Mouse (Mus musculus) thymus, postnatal 0 days (tissue): ENCODE measurements around the gene Bpifb1. TPM values are rescaled to one million over a fixed set of nuclear protein-coding genes. Genes with fewer than 3 reads are reported as not detected.
A peak's percentile ranks its signal among the peaks of the same experiment; 100 is the strongest.
"Not testable (repeated sequence)": the region's sequence is repeated elsewhere in the genome, so short reads cannot be mapped to it uniquely, and the experiment has no call there.

Experiments
- DNase-seq: peaks from one replicate; pipeline ENCODE4 v3.0.0-alpha.2; 2015; ENCODE audit warnings: low spot score
- polyA plus RNA-seq: library from polyadenylated mRNA; unstranded; fragments of >200 nt; fragmentation: Nextera tagmentation; extraction: Ambion mirVana; gene quantifications from 2 replicates; pipeline ENCODE4 v1.2.1, GENCODE M21; 2015

Bpifb1 gene
- 1.2 and 1.5 TPM in 2 replicates for polyA plus RNA-seq

DNA sequence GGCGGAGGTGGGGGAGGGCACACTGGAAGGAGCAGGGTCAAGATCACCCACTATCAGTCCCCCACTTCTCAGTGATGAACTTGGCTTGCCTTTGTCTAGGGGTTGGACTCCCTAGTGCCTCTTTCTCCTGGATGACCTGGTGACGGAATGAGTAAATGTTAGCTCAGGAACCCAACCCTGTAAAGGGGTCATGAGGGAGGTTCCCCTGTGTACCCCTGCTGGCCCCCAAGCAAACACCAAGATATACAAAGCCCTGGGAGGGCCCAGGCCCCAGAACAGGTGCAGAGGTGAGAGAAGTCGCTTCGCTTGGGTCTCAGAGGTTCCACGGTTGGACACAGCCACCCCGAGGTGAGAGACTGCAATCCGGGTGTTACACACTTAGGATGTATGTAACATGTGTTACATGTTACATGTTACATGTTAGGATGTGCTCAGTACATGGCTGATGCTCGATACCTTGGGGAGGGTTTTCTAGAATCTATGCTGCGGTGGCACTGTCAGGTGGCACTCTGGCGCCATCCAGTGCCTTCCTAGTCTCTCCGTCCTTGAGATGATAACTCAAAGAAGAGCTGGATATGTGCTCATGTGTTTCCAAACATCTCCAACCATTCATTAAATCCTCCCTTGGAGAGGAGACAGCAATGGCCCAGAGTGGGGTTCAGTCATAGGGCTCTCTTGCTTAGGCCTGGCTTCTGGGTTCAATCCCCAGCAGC, at the start of gene Bpifb1:
Gene Bpifb1, plus strand, starts transcription at position 273 of the 713 bp plus-strand sequence.
- DNase-seq: no peak

DNA sequence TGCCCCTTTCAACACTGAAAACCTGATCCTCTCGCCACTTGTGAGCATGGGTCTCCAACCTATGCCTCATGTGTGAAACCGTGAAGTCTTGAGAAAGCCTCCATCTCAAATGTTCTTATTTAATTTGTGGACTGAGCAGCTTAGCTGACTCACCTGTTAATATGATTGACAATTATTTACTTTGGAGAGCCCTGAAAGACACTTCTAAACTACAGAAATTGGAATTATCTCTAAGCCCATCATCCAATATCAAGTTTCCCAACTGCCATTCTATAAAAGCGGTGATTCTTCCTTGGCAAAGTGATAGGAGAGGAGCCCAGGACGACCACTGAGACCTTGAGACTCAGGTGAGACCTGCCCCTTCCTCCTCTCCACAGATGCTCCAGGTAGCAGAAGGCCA, 48.0 kb upstream of the Bpifb1 start, which contains the start of gene Bpifa1:
Gene Bpifa1, plus strand, starts transcription at position 301 of the 400 bp plus-strand sequence.
- no peak for DNase-seq

DNA sequence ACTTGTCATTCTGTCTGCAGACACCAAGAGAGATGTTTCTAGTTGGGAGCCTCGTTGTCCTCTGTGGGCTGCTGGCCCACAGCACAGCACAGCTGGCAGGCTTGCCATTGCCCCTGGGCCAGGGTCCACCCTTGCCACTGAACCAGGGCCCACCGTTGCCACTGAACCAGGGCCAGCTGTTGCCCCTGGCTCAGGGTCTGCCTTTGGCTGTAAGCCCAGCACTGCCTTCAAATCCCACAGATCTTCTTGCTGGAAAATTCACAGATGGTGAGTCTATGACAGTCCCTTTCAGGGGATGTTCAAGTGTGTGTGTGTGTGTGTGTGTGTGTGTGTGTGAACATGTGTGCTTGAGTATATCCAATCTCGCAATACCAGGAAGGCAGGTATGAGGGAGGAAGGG, 46.9 kb upstream of the Bpifb1 start:
- no peak for DNase-seq

DNA sequence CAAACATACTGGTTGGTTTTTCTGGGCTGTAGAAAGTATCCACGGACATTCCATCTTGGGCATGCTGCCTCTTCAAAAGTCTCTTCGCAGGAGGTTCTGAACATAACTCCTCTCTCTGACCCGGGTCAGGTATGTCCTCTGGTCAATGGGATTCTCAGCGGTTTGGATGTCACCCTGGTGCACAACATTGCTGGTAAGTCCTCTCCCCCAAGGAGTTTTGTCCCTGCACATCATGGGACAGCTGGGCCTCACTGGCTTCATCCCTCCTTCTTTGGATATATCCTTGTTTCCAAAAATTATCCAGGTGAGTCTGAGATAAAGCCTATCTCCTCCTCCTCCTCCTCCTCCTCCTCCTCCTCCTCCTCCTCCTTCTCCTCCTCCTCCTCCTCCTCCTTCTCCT, 43.1 kb upstream of the Bpifb1 start:
- no peak for DNase-seq

DNA sequence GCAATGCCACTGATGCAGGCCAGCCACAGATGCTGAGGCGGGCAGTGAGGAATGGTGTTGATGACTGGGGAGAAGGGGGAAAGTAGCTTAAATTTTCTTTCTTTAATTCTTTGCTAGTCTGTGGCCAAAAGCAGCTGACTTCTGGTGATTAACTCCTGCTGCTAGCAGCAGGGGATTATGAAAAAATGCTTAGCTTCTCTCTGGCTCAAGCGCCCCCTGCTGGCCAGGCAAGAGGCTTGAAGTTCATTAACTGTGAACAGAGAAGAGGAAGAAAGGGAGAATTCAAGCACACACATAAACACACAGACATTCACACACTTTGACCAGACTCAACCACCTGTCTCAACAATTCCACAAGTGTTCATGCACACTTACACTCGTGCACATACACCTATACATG, 32.2 kb upstream of the Bpifb1 start:
- peak; percentile 34 for DNase-seq

DNA sequence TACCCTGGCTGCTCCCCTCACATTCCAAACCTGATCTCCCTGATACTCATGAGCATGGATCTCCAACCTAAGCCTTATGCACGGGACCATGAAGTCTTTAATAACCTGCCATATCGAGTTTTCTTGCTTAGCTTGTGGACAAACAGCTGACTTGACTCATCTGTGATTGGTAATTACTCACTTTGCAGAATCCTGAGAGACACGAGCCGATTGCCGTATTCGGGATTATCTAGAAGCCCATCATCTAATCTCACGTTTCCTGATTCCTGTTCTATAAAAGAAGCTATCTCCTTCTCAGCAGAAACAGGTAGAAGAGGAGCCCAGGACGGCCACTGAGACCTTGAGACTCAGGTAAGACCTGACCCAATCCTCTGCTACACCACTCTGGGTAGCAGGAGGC, 28.3 kb upstream of the Bpifb1 start, which contains the start of gene Bpifa5:
Gene Bpifa5, plus strand, starts transcription at position 301 of the 400 bp plus-strand sequence.
- no peak for DNase-seq

DNA sequence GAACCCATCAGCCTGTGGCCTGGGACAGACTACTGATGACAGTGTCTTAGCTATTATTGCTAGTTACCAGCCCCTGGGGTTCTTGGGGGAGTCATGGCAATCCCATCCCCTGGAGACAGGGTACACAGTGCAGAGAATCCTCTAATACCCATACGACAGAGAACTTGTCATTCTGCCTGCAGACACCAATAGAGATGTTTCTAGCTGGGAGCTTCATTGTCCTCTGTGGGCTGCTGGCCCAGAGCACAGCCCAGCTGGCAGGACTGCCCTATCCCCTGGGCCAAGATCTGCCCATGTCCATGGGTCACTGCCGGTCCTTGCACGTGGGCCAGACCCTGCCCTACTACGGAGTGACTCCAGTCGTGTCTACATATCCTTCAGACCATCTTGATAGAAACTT, 27.3 kb upstream of the Bpifb1 start:
- no peak for DNase-seq

DNA sequence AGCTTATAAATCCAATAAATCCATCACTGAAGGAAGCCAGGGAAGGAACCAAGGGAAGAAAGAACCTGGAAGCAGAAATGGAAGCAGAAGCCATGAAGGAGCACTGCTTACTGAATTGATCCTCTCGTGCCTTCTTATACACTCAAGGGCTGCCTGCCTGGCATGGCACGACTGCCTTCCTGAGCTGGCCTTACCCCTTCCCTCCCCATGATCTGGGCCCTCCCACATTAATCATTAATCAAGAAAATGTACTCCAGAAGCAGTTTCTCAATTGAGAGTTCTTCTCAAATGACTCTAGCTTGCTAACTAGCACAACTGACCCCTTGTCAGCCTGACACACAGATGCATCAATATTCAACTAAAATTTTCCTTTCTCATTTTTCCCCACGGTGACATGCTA, 21.4 kb upstream of the Bpifb1 start:
- DNase-seq: no peak

DNA sequence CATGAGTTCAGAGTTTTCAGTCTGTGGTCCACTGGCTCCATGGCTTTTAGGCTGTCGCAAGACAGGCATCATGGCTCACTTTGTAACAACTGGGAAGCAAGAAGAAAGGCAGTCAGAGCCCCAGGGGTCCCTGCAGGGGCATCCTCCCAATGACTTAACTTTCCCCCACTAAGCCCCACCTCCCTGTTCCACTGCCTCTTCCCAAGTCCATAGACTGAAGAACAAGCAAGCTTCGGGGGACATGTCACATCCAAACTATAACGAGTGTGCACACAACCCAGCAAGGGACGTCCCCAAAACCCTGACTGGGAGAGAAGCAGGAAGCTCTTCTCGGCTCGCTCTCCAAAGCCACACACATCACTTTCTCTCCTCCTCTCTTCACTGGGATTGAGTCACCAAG, 19.0 kb upstream of the Bpifb1 start:
- no peak for DNase-seq

DNA sequence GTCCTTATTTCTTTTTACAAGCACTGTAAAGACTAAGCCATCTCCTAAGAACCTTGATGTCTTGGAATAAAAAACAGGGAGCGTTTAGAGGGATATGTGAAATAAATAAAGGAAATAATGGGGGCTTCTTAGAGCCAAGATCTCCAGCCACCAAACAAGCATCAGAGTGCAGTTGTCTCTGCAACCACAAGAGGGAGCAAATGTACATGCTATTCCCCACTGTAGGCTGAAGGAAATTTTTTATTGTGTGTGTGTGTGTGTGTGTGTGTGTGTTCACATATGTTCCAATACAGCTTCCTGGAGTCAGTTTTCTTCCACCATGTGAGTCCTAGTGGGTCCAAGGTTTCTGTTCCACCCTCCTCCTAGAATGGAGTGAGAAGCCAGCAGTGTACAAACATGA, 17.3 kb upstream of the Bpifb1 start:
- peak; percentile 31 for DNase-seq

DNA sequence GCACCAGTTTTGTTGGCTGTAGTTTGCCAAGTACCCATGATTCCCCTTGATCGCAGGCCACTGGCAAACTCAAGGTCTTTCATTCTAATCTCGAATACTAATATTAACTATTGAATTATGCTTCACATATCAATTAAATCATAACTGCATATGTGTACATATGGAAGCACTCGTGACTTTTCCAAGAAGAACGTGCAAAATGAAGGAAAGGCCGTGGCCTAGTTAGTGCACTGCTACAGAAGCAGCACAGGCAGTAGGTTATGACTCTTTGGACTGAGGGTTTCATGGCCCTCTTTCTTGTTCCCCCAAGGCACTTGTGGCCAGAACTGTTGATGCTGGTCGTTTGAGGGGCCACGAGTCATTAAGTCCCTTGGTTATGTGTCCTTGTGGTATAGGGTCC, 8.7 kb upstream of the Bpifb1 start:
- DNase-seq: not testable (repeated sequence)

DNA sequence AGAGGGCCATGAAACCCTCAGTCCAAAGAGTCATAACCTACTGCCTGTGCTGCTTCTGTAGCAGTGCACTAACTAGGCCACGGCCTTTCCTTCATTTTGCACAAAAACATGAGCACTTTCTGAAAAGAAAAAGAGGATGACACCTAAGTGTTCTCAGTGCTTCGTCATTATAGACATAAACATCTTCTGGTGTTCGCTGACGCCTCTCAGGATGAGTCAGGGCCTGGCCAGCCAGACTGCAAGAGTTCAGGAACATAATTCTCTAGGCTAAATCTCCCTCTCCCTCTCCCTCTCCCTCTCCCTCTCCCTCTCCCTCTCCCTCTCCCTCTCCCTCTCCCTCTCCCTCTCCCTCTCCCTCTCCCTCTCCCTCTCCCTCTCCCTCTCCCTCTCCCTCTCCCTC, 7.6 kb upstream of the Bpifb1 start:
- not testable (repeated sequence) for DNase-seq

DNA sequence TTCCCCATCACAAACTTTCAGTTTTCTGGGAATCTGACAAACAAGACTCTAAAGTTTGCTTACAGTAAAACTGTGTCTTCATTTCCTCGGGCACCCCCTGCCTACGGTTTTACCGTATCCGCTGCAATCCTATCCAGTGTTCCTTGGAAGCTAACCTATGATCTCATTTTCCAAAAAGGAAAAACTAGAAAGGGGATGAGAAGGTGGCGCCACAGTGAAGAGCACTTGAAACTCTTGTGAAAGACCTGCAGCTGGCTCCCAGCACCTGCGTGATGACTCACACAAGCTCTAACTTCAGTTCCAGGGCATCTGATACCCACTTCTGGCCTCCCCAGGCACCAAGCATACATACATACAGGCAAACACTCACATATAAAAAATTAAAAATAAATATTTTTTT, 5.3 kb upstream of the Bpifb1 start:
- no peak for DNase-seq

DNA sequence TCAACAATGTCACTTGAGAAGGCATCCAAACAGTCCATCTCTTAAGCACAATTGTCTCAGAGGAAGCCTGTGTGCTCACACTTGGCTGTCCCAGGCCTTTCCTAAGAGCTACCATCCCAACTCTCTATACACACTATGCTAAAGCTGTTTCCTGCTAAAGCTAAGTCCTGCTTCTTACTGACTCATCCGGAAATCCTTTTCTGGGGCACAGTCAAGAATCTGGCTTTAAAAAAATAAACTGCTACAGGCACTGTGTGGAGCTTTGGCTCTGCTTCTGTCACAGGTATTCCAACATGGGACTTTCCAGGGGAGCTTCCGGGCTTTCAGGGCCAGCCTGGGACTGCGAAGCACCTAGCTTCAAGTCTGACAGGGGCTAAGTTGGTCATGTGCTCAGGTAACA, 4.9 kb upstream of the Bpifb1 start:
- DNase-seq: no peak

DNA sequence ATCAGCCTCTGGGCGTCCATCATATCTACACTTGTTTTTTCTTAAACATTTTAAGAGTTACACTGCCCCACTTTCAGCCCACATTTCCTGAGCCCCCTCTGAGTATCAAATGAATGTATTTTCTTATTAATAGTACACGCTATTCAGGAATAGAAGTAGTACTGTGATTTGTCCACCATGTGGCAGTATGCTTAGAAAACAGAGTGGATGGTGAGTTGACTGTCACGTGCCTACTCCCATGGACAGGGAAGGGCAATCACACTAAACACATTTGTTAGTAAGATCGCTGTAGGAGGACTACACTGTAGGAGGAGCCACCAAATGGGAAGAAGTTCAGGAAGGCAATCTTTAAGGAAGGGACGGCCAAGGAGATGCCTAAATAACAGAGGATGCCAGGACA, 3.1 kb upstream of the Bpifb1 start:
- no peak for DNase-seq

DNA sequence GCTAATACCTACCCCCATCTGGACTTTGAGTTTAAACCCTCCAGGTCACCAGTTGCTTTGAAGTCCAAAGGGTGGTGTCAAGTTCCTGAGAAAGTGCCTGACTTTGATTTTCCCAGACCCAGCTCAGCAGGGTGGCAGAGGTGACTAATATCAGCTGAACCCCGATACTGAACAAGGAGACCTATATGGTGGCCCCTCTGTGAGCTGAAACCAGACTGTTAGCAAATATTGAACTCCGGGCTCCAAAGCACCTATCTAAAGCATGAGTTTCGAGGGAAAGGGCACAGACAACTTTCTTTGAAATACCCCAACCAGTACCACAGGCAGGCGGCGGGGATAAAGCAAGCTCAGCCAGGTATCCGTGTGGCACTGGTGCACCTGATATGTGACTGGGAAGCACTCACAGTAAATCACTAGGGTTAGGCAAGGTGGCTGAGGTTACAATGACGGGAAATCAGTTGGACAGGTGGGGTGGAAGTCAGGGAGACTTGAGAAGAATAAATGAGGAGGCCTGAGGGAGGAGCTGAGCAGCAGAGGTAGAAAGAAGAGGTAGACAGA, 662 bp upstream of the Bpifb1 start:
- DNase-seq: no peak

DNA sequence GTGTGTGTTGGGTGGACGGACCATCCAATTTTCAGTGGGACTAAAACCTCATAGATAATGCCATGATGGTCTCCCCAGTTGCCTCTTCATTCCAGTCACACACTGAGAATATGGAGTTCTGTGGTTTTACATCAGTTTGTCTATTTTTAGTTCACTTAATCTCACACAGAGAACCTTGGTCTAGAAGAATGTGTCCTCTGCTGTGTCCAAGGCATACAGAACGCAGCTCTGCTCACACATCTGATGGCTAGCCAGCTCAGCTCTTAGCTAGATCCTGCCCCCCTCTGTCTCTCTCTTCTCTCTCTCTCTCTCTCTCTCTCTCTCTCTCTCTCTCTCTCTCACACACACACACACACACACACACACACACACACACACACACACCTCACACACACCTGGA, 1.5 kb downstream of the Bpifb1 start:
- no peak for DNase-seq

DNA sequence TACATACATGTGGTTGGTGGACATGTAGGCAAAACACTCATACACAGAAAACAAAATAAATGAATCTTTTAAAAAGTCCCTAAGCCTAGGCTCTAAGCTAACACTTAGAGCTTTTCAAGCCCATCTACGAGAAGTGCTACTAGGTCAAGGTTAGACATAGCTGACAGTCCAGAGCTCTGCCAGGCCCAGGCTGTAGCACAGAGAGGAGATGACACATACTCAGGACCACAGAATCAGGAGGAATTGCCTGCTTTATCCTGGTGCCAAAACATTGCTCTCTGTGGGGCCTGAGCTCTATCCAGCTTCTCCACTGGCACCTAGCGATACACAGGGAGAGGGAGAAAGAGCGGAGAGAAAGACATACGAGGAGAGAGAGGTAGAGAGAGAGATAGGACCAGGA, 2.5 kb downstream of the Bpifb1 start:
- no peak for DNase-seq

DNA sequence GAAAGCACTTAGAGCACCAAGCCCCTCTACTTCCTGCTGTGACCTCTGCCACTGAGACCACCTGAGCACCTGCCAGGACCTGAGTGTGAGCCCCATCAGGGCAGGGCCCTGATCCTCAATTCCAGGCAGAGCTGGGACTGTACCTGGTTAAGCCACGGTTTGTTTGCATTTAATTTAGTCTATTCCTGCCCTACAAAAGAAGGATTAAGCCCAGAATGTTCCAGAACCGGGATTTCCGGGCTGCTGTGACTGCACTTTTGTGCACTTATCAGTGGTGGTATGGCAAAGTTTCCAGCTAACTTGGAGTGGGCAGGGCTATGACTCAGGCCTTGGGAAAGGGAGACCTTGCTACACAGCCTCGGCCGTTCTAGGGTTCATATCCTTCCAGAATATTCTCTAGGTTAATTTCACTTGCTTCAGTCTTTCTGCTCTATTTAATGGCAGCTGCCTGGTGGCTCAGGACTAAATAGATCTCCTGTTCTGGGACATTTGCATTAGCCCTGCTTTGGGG, 3.4 kb downstream of the Bpifb1 start:
- DNase-seq: no peak

DNA sequence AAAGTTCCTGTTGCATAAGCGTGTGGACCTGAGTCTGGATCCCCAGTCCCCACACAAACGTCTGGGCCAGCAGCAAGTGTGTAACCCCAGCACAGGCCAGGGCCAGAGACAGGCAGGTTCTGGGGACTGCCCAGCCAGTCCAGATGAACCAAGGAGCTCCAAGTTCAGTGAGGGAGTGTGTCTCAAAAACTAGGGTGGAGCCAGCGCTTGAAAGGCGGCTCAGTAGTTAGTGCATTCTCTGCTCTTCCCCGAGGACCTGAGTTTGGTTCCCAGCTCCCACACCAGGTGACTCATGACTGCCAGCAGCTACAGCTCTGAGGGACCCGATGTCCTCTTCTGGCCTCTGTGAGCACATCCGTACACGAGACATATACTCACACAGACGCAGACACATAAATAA, 6.4 kb downstream of the Bpifb1 start:
- DNase-seq: no peak

DNA sequence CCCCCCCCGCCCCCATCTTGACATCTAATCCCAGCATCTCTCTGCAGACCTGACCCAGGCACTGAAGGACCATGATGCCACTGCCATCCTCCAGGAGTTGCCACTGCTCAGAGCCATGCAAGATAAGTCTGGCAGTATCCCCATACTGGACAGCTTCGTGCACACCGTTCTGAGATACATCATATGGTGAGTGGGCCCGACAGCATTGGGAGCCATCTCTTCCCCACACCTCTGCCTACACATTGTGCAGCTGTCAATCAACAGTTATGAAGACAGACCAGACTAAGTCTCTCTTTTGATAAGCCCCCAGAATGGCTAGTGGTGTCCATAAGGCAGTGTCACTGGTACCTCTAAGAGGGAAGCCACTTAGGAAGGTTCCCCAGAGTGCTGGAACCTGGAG, 14.0 kb downstream of the Bpifb1 start:
- DNase-seq: no peak

DNA sequence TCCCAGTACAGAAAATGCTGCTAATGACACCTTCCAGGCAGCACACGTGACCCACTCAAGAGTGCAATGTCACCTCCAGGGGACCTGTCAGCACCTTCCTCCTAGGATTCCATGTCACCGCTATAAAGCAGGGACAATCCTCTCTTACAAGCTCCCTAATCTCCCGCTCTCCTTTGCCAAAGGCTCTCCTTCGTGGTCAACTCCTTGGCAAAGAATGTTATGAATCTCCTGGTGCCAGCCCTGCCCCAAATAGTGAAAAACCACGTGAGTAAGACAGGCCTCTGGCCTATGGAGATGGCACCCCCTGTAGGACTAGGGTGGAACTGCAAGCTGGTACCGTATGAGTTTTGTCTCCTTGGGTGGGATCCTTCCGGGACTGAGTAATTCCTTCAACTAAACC, 16.3 kb downstream of the Bpifb1 start:
- DNase-seq: peak; percentile 23

DNA sequence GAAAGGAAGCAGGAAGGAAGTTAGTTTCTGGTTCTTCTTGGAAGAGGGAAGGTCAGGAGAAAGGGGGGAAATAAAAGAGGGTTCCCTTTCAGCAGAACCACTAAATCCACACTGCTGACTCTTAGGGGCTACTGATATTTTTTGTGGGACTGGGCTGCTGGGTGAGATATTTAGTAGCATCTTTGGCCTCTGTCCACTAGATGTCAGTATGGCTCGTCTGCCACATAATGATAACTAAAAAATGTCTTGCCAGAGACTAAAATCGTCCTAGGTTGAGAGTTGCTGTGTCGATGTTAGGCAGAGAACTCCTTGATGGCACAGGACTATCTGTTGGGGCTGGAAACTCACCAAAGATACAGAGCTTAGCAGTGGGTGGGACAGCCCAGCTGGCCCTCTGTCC, 18.5 kb downstream of the Bpifb1 start:
- DNase-seq: peak; percentile 8
